Mouse (Mus musculus): ENCODE data around the gene Slc9a8.
"Not testable (repeated sequence)": the region's sequence is repeated elsewhere in the genome, so short reads cannot be mapped to it uniquely, and the experiment has no call there.

The Slc9a8 gene

DNA sequence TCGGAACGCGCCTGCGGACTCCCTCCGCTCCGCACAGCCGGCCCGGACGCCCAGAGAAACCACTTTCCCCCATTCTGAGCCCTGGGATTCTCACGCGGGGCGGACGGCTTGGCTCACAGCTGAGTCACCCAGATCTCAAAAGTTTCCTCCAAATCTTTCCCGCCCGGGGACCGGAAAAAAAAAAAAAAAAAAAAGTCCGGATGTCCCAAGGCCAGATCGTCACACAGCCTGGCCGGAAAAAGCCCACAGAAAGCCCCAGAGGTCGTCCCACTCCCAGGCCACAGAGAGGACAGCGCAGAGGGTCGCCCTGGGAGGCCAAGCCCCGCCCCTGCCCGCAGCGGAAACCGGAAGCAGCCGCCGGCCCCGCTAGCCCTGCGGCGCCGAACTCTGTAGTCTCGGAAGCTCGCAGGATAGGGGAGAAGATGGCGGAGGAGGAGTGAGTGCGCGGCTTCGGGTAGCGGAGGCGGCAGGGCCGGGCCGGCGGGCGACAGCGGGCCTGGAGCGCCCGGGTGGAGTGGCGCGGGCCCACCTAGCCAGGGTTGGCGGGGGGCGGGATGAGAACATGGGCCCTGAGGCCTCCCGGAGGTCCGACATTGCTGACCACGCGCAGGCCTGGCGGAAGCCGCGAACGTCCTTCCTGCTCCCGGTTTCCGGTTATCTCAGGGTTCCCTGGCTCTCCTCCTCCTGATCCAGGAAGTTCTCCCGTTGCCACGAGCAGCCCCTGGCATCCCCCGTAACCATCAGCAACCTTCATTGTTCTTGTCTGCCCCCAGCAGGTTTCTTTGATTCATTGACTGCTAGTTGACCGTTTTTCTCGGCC, at the start of gene Slc9a8:
Slc9a8 (plus strand) TSS at position 383 of the 820 bp plus-strand sequence.
- DNase-seq (ENCODE audit: low spot score), result peak; percentile 95

- peak; percentile 95 for DNase-seq (ENCODE audit: low spot score)
Observed at GRCm38 (mm10) chr2:167373266-167373665, 48.2 kb upstream of the Slc9a8 start.

DNA sequence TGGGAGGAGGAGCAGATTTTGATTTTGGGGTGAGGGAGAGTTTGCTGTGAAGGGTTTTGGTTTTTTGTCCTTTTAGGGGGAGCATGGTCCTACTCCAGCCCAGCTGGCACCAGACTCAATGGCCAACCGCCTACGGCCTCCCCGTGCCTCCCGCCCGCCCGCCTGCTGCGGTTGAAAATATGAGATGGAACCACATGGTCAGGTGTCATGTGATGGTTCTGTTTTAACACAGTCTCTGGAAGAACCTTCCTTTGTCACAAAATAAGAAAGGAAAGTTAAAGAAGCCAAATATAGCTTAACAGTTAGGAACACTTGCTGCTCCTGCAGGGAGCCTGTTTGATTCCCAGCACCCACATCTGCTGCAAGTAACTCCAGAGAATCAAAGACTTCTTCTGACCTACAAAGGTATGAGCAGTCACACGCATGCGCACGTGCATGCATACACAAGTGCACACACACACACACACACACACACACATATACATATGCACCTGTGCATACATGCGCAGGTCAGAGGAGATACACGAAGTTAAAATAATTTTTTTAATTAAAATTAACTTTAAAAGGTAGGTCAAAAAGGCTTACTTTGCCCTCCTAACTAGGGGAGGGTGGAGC, 47.2 kb upstream of the Slc9a8 start:
- no peak for DNase-seq (ENCODE audit: low spot score)

DNA sequence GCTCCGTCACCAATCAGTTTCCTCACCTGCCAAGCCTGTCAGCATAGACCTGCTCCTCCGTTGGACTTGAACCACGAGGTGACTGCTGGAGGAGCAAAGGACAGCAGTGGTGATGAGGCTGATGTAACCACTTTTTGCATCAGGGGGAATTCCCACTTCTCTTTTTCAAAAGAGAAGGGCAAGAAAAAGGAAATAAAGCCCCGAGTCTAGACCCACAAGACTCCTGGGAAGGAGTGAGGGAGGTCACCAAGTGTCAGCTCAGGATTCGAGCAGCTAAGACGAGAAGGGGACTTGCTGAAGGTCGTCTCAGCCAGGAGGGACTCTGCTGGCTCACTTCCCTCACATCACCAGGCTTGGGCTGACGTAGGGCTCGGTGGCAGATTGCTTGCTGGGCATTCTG, 46.4 kb upstream of the Slc9a8 start:
- no peak for DNase-seq (ENCODE audit: low spot score)

DNA sequence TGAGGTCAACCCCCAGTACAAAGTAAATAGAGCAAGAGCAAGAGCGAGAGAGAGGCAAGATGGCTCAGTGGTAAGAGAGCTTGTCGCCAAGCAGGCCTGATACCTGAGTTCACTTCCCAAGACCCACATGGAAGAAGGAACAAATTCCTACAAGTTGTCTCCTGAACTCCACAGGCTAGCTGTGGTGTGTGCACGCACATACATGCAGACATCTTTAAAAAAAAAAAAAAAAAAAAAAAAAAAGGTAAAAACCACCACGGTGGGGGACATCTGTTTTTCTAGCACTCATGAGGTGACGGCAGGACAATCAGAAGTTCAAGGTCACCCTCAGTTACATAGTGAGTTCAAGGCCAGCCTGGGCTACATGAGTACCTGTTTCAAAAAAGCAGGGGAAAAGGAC, 45.8 kb upstream of the Slc9a8 start:
- no peak for DNase-seq (ENCODE audit: low spot score)

- no peak for DNase-seq (ENCODE audit: low spot score)
Observed at GRCm38 (mm10) chr2:167376160-167376564, 45.4 kb upstream of the Slc9a8 start.

- DNase-seq (ENCODE audit: low spot score), result no peak
Observed at GRCm38 (mm10) chr2:167377697-167378096, 43.8 kb upstream of the Slc9a8 start.

DNA sequence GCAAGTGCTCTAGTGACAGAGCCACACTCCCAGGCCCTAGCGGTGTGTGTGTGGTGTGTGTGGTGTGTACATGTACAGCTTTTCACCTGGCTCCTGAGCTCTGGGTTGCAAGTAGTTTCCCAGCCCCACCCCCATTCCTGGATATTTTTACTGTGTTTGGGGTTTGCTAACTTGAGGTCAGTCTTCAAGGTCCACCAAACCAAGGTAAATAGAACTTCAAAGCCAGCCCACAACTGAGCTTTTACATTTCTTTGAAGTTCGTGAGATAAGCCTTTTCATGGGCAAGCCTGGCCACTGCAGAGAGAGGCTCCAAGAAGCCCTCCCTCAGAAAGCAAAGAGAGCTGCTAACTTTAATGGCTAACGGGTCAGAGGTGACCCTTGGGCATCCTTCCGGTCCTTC, 42.5 kb upstream of the Slc9a8 start:
- no peak for DNase-seq (ENCODE audit: low spot score)

- no peak for DNase-seq (ENCODE audit: low spot score)
Observed at GRCm38 (mm10) chr2:167380615-167381285, 40.8 kb upstream of the Slc9a8 start.

GRCm38 (mm10) chr2:167381596-167381995, 39.9 kb upstream of the Slc9a8 start:
- no peak for DNase-seq (ENCODE audit: low spot score)

DNA sequence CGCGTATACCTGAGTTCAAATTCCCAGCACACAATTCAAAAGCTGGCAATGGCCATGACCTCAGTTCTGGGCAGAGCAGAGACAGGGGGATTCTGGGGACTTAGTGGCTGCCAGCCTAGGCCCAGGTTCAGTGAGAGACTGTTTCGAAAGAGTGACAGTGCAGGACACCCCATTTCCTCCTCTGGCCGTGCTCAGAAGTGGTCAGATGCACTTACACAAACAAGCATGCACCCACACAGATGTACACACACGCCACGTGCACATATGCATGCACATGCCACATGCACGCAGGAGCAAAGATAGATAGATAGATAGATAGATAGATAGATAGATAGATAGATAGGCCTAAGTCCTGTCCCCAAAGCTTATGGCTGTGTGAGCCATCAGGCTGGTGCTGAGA, 39.1 kb upstream of the Slc9a8 start:
- no peak for DNase-seq (ENCODE audit: low spot score)

DNA sequence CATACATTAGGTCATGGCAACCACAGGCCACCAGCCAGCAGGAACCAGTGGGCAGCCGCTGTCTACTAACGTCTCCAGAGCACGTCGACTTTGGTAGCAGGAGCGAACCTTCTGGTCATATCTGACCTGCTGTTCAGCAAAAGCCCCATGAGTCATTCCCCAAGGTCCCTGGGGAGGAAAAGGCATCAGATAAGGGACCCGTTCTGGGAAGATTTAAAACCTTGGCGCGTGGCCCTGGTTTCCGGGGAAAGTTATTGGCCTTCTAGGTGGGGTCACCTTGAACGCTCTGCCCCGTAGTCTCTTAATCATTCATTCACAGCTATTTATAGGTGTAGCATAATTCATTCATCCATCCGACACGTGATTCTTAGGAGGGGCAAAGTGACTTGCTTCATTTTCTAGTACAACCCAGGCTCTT, 37.8 kb upstream of the Slc9a8 start:
- DNase-seq (ENCODE audit: low spot score), result peak; percentile 96

GRCm38 (mm10) chr2:167386456-167386855, 35.1 kb upstream of the Slc9a8 start:
- no peak for DNase-seq (ENCODE audit: low spot score)

- DNase-seq (ENCODE audit: low spot score), result peak; percentile 22
Observed at GRCm38 (mm10) chr2:167386998-167387397, 34.5 kb upstream of the Slc9a8 start.

GRCm38 (mm10) chr2:167394426-167394825, 27.1 kb upstream of the Slc9a8 start:
- DNase-seq (ENCODE audit: low spot score), result no peak

- DNase-seq (ENCODE audit: low spot score), result not testable (repeated sequence)
Observed at GRCm38 (mm10) chr2:167396420-167396819, 25.1 kb upstream of the Slc9a8 start.

GRCm38 (mm10) chr2:167399012-167399411, 22.5 kb upstream of the Slc9a8 start:
- DNase-seq (ENCODE audit: low spot score), result no peak

DNA sequence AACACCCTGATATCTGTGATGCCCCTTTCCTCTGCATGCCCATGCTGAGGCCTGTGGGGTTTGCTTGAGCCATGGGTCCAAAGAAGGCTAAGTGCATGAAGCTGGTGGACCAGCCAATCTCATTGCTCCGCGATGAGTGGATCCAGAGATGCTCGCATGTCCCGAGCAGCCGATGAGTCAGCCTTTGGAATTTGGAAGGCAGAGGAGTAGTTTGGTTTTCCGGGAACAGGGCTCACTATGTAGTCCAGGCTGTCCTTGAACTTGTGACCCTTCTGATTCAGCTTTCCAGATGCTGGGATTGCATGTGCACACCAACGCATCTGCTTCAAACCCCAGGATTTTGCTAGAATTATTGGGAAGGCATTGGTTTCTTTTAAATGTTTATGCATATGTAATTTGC, 21.9 kb upstream of the Slc9a8 start:
- no peak for DNase-seq (ENCODE audit: low spot score)

DNA sequence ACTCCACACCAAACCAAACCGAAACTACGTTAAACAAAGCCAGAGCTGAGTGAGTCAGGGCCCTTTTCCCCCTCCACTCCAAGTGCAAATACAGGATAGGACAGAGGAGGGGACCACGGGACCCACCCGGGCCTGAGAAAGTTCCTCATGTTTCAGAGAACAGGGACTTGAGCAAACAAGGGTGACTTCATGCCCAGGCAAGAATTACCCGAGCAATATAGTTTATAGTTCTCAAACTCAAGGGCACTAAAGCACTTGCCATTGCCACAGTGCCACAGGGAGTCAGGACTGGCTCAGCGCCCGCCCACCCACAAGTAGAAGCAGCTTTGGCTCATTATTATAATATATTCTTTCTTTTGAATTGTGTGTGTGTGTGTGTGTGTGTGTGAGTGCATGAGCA, 18.4 kb upstream of the Slc9a8 start:
- no peak for DNase-seq (ENCODE audit: low spot score)

GRCm38 (mm10) chr2:167405101-167405880, 16.2 kb upstream of the Slc9a8 start:
- no peak for DNase-seq (ENCODE audit: low spot score)

GRCm38 (mm10) chr2:167407296-167407929, 14.1 kb upstream of the Slc9a8 start:
- no peak for DNase-seq (ENCODE audit: low spot score)

- no peak for DNase-seq (ENCODE audit: low spot score)
Observed at GRCm38 (mm10) chr2:167414461-167414860, 7.1 kb upstream of the Slc9a8 start.
